Mouse (Mus musculus) cerebellum, adult 8-10 months (tissue): ENCODE results near the gene Trim71.

Experiments used
- DNase-seq: peaks from one replicate; pipeline ENCODE4 v3.0.0; 2022

Gene Trim71

GRCm38 (mm10) chr9:114556276-114556855, 7.8 kb downstream of the Trim71 start:
- no peak for DNase-seq

GRCm38 (mm10) chr9:114554355-114554979, 9.7 kb downstream of the Trim71 start:
- DNase-seq = no peak

- no peak for DNase-seq
These were observed 10.3 kb downstream of the Trim71 start for GRCm38 (mm10) chr9:114553828-114554227.

- no peak for DNase-seq
These were observed 14.1 kb downstream of the Trim71 start for GRCm38 (mm10) chr9:114550033-114550432.

GRCm38 (mm10) chr9:114549117-114549516, 15.1 kb downstream of the Trim71 start:
- no peak for DNase-seq

GRCm38 (mm10) chr9:114548496-114548895, 15.7 kb downstream of the Trim71 start:
- no peak for DNase-seq

GRCm38 (mm10) chr9:114547643-114548077, 16.5 kb downstream of the Trim71 start:
- no peak for DNase-seq

- DNase-seq = no peak
These were observed 17.4 kb downstream of the Trim71 start for GRCm38 (mm10) chr9:114546765-114547164.

- DNase-seq = no peak
These were observed 19.3 kb downstream of the Trim71 start for GRCm38 (mm10) chr9:114544754-114545393.

GRCm38 (mm10) chr9:114543882-114544753, 20.1 kb downstream of the Trim71 start:
- no peak for DNase-seq

GRCm38 (mm10) chr9:114541279-114541741, 22.9 kb downstream of the Trim71 start:
- DNase-seq = no peak

- no peak for DNase-seq
These were observed 25.1 kb downstream of the Trim71 start for GRCm38 (mm10) chr9:114538996-114539563.

- DNase-seq = no peak
These were observed 27.5 kb downstream of the Trim71 start for GRCm38 (mm10) chr9:114536628-114537027.

- no peak for DNase-seq
These were observed 29.2 kb downstream of the Trim71 start for GRCm38 (mm10) chr9:114534747-114535517.

- DNase-seq = no peak
These were observed 30.3 kb downstream of the Trim71 start for GRCm38 (mm10) chr9:114533848-114534247.

- DNase-seq = no peak
These were observed 32.9 kb downstream of the Trim71 start for GRCm38 (mm10) chr9:114531276-114531675.

- DNase-seq = no peak
These were observed 35.5 kb downstream of the Trim71 start for GRCm38 (mm10) chr9:114528680-114529048.

GRCm38 (mm10) chr9:114527992-114528679, 36.0 kb downstream of the Trim71 start:
- no peak for DNase-seq

GRCm38 (mm10) chr9:114527085-114527484, 37.1 kb downstream of the Trim71 start:
- no peak for DNase-seq

GRCm38 (mm10) chr9:114526581-114526980, 37.6 kb downstream of the Trim71 start:
- DNase-seq = no peak

- no peak for DNase-seq
These were observed 38.3 kb downstream of the Trim71 start for GRCm38 (mm10) chr9:114525891-114526290.
